Mouse (Mus musculus): ENCODE data around the gene Ackr1. TPM values are rescaled to one million over a fixed set of nuclear protein-coding genes. Genes with fewer than 3 reads are reported as not detected.

Ackr1 gene
- polyA plus RNA-seq (2021; fragmentation: Nextera tagmentation): 13.2 and 18.5 TPM in 2 replicates
- long read RNA-seq, experiment 1, partial matches to known transcripts: 0 of 10 reads
- long read RNA-seq, experiment 1, other reads (novel, unspliced or antisense): 8 of 10 reads
- long read RNA-seq, experiment 2, partial matches to known transcripts: 0 of 16 reads
- long read RNA-seq, experiment 2, other reads (novel, unspliced or antisense): 15 of 16 reads

DNA sequence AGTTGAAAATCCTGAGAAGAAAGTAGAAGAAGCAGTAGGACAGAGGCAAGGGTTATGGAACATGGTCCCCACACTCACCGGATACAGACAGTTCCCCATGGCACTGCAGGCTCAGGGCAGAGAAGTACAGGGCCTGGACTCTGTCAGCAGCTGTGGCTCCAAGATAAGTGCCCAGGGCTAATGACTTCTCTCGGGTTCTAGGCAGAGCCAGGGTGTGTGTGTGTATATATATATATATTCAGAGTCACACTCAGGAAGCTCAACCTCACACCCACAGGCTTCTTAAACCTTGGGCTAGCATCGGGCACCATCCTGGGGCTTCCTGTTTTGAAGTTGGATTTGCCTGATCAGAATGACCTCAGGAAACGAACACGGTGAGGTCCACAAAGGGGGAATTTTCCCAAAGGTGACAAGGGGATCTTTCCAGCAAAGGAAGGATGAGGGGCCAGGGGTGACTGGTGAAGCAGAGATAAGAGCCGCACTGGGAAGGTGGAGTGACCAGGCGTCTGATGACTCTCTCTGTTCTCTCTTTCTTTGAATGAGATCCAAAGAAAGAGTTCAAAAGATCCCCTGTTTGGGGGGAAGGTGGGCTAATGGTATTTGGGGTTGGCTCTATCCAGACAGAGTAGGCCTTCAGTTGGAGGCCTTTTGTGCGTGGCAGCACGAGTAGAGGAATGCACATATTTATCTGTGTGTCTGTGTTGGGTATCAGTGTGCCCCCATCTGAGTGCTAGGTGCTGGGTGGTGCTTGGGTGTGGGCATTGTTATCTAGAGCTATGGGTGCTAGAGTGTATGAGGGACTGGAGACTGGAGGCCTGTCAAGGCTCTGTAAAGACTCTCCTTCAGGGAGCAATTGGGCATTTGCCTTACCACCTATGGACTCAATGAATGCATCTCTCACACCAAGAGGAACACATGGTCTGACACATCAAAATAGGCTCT, at the start of gene Ackr1:
Gene Ackr1 (minus strand): TSS at position 439 of the 942 bp plus-strand sequence.

DNA sequence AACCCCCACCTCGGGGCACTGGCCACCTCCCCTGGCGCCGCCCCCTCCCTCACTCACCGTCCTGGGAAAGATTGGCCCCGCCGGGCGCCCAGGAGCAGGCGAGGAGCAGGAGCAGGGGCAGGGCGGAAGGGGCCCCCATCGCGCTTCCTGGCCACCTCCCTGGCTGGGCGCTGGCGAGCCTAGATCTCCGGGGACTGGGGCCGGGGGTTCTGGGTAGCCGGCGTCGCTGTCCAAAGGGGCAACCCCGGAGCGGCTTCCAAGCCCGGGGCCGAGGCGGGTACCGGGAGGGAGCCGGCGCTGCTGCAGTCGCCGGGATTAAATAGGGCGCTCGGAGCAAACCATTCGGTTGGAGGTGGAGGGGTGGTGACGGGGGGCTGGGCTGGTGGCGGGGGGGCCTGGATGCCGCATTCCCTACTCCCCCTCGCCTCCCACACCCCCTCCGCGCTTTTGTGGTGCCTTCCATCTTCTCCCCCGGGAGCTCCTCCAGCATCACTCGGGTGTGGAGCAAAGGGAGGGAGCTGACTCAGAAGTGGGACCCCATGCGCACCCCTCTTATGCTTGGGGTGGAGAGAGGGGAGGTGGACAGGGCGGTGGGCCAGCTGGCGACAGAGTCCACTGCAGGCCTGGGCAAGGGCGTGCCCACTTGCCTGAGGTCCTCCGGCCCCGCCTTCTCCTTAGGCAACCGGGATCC, 34.0 kb upstream of the Ackr1 start, which contains the start of gene Cadm3:
Gene Cadm3 (minus strand): TSS at position 340 of the 691 bp plus-strand sequence.

DNA sequence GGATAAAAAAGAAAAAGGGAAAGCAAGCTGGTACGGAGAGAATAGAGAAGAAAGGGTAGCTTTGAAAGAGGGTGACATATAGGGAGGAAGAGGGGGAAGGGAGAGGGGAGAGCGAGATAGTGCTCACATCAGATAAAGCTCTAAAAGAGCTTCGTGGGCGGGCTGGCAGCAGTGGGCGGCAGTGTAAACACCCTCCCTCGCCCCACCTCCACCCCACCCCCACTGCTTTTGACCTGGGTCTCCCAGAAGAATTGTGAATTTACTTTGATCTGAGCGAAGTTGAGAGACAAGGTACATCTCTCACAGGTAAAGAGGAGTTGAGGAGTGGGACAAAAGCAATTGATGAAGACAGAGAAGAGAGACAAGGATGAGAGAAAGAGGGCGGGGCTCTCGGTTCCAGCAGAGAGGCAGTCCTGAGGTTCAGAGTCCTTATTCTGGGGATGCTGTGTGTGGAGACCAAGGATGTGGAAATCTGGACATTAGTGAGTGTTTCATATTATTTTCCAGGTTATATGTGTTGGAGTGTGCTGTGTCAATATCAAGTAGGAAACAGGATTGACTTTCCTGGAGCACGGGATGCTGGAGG, 16.9 kb upstream of the Ackr1 start, which contains the start of gene Aim2:
Gene Aim2 (plus strand): TSS at position 508 of the 586 bp plus-strand sequence.

Other genes starting within 250 kb of the Ackr1 start
- not detected in 2 replicates for gene Olfr1408, start 196.4 kb downstream of the Ackr1 start, polyA plus RNA-seq (2021; fragmentation: Nextera tagmentation)
- not detected in 2 replicates for gene Olfr1406, start 143.1 kb downstream of the Ackr1 start, polyA plus RNA-seq (2021; fragmentation: Nextera tagmentation)
- gene Olfr218, start 135.9 kb downstream of the Ackr1 start, polyA plus RNA-seq (2021; fragmentation: Nextera tagmentation): not detected in 2 replicates
- gene Olfr1404, start 121.4 kb downstream of the Ackr1 start, polyA plus RNA-seq (2021; fragmentation: Nextera tagmentation): not detected in 2 replicates
- not detected in 2 replicates for gene Fcer1a, start 106.5 kb downstream of the Ackr1 start, polyA plus RNA-seq (2021; fragmentation: Nextera tagmentation)
- not detected in 2 replicates for gene Olfr418, start 67.7 kb downstream of the Ackr1 start, polyA plus RNA-seq (2021; fragmentation: Nextera tagmentation)
- gene Mptx2, start 56.0 kb downstream of the Ackr1 start, polyA plus RNA-seq (2021; fragmentation: Nextera tagmentation): not detected in 2 replicates
- gene Aim2, start 17.1 kb upstream of the Ackr1 start, polyA plus RNA-seq (2021; fragmentation: Nextera tagmentation): 1.4 and 2.0 TPM in 2 replicates
- gene Cadm3, start 33.9 kb upstream of the Ackr1 start, polyA plus RNA-seq (2021; fragmentation: Nextera tagmentation): 176 and 337 TPM in 2 replicates
- not detected in 2 replicates for gene Ifi206, start 157.3 kb upstream of the Ackr1 start, polyA plus RNA-seq (2021; fragmentation: Nextera tagmentation)
- gene Ifi214, start 202.2 kb upstream of the Ackr1 start, polyA plus RNA-seq (2021; fragmentation: Nextera tagmentation): not detected in 2 replicates

All from left cerebral cortex, adult 6 months (tissue).